Mouse (Mus musculus) liver, embryonic 16.5 days (tissue): ENCODE measurements at regions not wholly inside any gene's neighbourhood (a gene's known extent, or its start where the extent isn't known, plus 50 kb on each side); places are given as distances from the start of the nearest gene placed in this dataset.

ENCODE experiments used
- ATAC-seq: fragments of 200-750 bp; cut with Nextera tagmentation; 2 replicates; pipeline ENCODE4 v1.8.0; 2017; ENCODE audit warnings: low read depth, mild to moderate bottlenecking, moderate number of reproducible peaks, moderate library complexity
- H3K27ac ChIP-seq: fragments of 300-500 bp; sonication (generic); 2 replicates; pipeline ENCODE4 v1.5.1; 2014; ENCODE audit warnings: mild to moderate bottlenecking, low read length
- H3K27me3 ChIP-seq: fragments of 300-500 bp; sonication (generic); 2 replicates; pipeline ENCODE4 v1.6.1; 2014; ENCODE audit warnings: low read depth, low read length, mixed read lengths; ENCODE audit not compliant: control insufficient read depth, insufficient read depth
- H3K36me3 ChIP-seq: fragments of 300-500 bp; sonication (generic); 2 replicates; pipeline ENCODE4 v1.6.1; 2014; ENCODE audit warnings: mild to moderate bottlenecking; ENCODE audit not compliant: control insufficient read depth, insufficient read depth
- H3K4me1 ChIP-seq: fragments of 300-500 bp; sonication (generic); 2 replicates; pipeline ENCODE4 v1.6.1; 2014; ENCODE audit warnings: low read depth, low read length, mixed read lengths; ENCODE audit not compliant: control insufficient read depth
- H3K4me2 ChIP-seq: fragments of 300-500 bp; sonication (generic); 2 replicates; pipeline ENCODE4 v1.6.1; 2014; ENCODE audit warnings: low read depth, low read length, mixed read lengths
- H3K4me3 ChIP-seq: fragments of 300-500 bp; sonication (generic); 2 replicates; pipeline ENCODE4 v1.5.1; 2014; ENCODE audit warnings: low read depth, mild to moderate bottlenecking, low read length
- H3K9ac ChIP-seq: fragments of 300-500 bp; sonication (generic); 2 replicates; pipeline ENCODE4 v1.6.1; 2014; ENCODE audit warnings: low read depth, low read length
- H3K9me3 ChIP-seq: fragments of 300-500 bp; sonication (generic); replicated peaks from 2 replicates; pipeline ENCODE4 v1.6.1; 2016; ENCODE audit warnings: low read length; ENCODE audit not compliant: control insufficient read depth
- WGBS: fragments of 180-500 bp; shearing (Covaris S2); extraction: QIAGEN DNeasy Blood & Tissue Kit; methylation state at CpG from one replicate; pipeline ENCODE4 v1.1.7; 2014; ENCODE audit not compliant: insufficient replicate concordance; 5-methylcytosine and 5-hydroxymethylcytosine counted together

- Histone ChIP-seq H3K36me3 (no peaks in the 10 kb centered on the region), H3K9ac (no peak overlapping the region), H3K9me3 (no peaks in the 10 kb centered on the region), H3K4me1 (no peaks in the 10 kb centered on the region), H3K27ac (no peak overlapping the region), H3K4me2 (no peak overlapping the region), H3K4me3 (no peak overlapping the region), H3K27me3 (no peaks in the 10 kb centered on the region)
- no peak for ATAC-seq
- 57% methylated on average over 4 of the region's 4 CpGs for WGBS
These were observed 160.3 kb upstream of the Igsf21 start for GRCm38 (mm10) chr4:140406913-140407312.

GRCm38 (mm10) chr4:140405993-140406881 lies 159.7 kb upstream of the Igsf21 start:
- ATAC-seq = no peak
- no peaks in the 10 kb centered on the region for H3K36me3 ChIP-seq
- WGBS = 28% methylated on average over 7 of the region's 7 CpGs
- no peak overlapping the region for H3K4me3 ChIP-seq
- no peaks in the 10 kb centered on the region for H3K9me3 ChIP-seq
- no peaks in the 10 kb centered on the region for H3K4me1 ChIP-seq
- H3K4me2 ChIP-seq = no peak overlapping the region
- H3K27ac ChIP-seq = no peak overlapping the region
- H3K27me3 ChIP-seq = no peaks in the 10 kb centered on the region
- no peak overlapping the region for H3K9ac ChIP-seq

- 45% methylated on average over 9 of the region's 9 CpGs for WGBS
These were observed 158.8 kb upstream of the Igsf21 start for GRCm38 (mm10) chr4:140405427-140405826.

GRCm38 (mm10) chr4:140403128-140403527 lies 156.5 kb upstream of the Igsf21 start:
- Histone ChIP-seq H3K9me3 (no peaks in the 10 kb centered on the region), H3K4me1 (no peaks in the 10 kb centered on the region), H3K27ac (no peak overlapping the region), H3K9ac (no peak overlapping the region), H3K27me3 (no peaks in the 10 kb centered on the region), H3K36me3 (no peaks in the 10 kb centered on the region), H3K4me3 (no peak overlapping the region), H3K4me2 (no peak overlapping the region)
- WGBS = 37% methylated on average over 8 of the region's 8 CpGs
- ATAC-seq = no peak

More at GRCm38 (mm10) chr4:140405427-140405826, 158.8 kb upstream of the Igsf21 start:
- Histone ChIP-seq H3K27me3 (no peaks in the 10 kb centered on the region), H3K4me3 (no peak overlapping the region), H3K36me3 (no peaks in the 10 kb centered on the region), H3K9me3 (no peaks in the 10 kb centered on the region), H3K27ac (no peak overlapping the region), H3K4me2 (no peak overlapping the region), H3K9ac (no peak overlapping the region), H3K4me1 (no peaks in the 10 kb centered on the region)
- ATAC-seq = no peak

GRCm38 (mm10) chr4:140402319-140402718 lies 155.7 kb upstream of the Igsf21 start:
- Histone ChIP-seq H3K27me3 (no peaks in the 10 kb centered on the region), H3K9ac (no peak overlapping the region), H3K4me2 (no peak overlapping the region), H3K27ac (no peak overlapping the region), H3K4me1 (no peaks in the 10 kb centered on the region), H3K9me3 (no peaks in the 10 kb centered on the region; the same call in 1 of the 2 replicates), H3K36me3 (no peaks in the 10 kb centered on the region), H3K4me3 (no peak overlapping the region)
- no peak for ATAC-seq
- WGBS = 55% methylated on average over 7 of the region's 7 CpGs

GRCm38 (mm10) chr4:140401632-140402031 lies 155.0 kb upstream of the Igsf21 start:
- no peak overlapping the region for H3K4me2 ChIP-seq
- no peaks in the 10 kb centered on the region for H3K4me1 ChIP-seq
- H3K27me3 ChIP-seq = no peaks in the 10 kb centered on the region
- no peaks in the 10 kb centered on the region for H3K36me3 ChIP-seq
- no peak overlapping the region for H3K9ac ChIP-seq
- no peak overlapping the region for H3K27ac ChIP-seq
- H3K4me3 ChIP-seq = no peak overlapping the region
- no peaks in the 10 kb centered on the region; the same call in 1 of the 2 replicates for H3K9me3 ChIP-seq
- ATAC-seq = no peak
- WGBS = 72% methylated on average over 10 of the region's 10 CpGs

GRCm38 (mm10) chr4:140396548-140396947 lies 150.0 kb upstream of the Igsf21 start:
- Histone ChIP-seq H3K4me1 (no peaks in the 10 kb centered on the region), H3K27ac (no peak overlapping the region), H3K27me3 (no peaks in the 10 kb centered on the region), H3K9me3 (no peaks in the 10 kb centered on the region; the same call in 1 of the 2 replicates), H3K4me2 (no peak overlapping the region), H3K9ac (no peak overlapping the region), H3K4me3 (no peak overlapping the region), H3K36me3 (no peaks in the 10 kb centered on the region)
- 67% methylated on average over 8 of the region's 8 CpGs for WGBS
- no peak for ATAC-seq

- H3K27me3 ChIP-seq = no peaks in the 10 kb centered on the region
- no peaks in the 10 kb centered on the region for H3K9me3 ChIP-seq
- H3K4me3 ChIP-seq = no peak overlapping the region
- H3K4me1 ChIP-seq = no peaks in the 10 kb centered on the region
- no peak overlapping the region for H3K27ac ChIP-seq
- H3K4me2 ChIP-seq = no peak overlapping the region
- no peak for ATAC-seq
- H3K36me3 ChIP-seq = no peaks in the 10 kb centered on the region
- H3K9ac ChIP-seq = no peak overlapping the region
- 41% methylated on average over 7 of the region's 7 CpGs for WGBS
These were observed 145.7 kb upstream of the Igsf21 start for GRCm38 (mm10) chr4:140392290-140392689.

GRCm38 (mm10) chr4:140390684-140391234 lies 144.2 kb upstream of the Igsf21 start:
- H3K9ac ChIP-seq = no peak overlapping the region
- H3K27ac ChIP-seq = no peak overlapping the region
- no peaks in the 10 kb centered on the region for H3K9me3 ChIP-seq
- WGBS = 25% methylated on average over 12 of the region's 12 CpGs
- H3K27me3 ChIP-seq = no peaks in the 10 kb centered on the region
- H3K4me1 ChIP-seq = no peaks in the 10 kb centered on the region
- ATAC-seq = no peak
- H3K4me2 ChIP-seq = no peak overlapping the region
- H3K4me3 ChIP-seq = no peak overlapping the region
- H3K36me3 ChIP-seq = no peaks in the 10 kb centered on the region
